Mouse (Mus musculus) cerebellum, adult 9-10 months (tissue): ENCODE results near the gene Slc2a1.

Experiments used
- DNase-seq: peaks from one replicate; pipeline ENCODE4 v3.0.0; 2022

Gene Slc2a1

DNA sequence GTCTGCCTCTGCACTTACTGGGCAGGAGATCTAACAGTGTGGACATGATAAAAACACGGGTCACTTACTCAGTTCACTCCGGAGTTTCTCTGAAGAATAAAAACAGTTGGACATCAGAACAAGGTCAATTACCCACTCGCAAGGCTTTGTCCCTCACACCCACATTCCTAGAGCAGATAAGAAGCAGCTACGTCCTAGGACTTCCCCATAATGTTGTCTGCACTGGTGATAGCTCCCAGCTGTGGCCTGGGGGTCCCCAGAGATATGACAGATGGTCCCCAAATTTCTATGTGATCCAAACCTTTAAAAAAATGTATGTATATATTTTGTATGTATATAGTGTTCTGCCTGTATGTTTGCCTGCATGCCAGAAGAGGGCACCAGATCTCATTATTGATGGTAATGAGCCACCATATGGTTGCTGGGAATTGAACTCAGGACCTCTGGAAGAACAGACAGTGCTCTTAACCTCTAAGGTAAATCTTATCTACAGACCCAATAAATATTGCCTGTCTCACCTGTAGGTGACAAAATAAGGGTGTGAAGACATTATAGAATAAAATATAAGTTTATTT lies 71.7 kb downstream of the Slc2a1 start:
- DNase-seq, result no peak

DNA sequence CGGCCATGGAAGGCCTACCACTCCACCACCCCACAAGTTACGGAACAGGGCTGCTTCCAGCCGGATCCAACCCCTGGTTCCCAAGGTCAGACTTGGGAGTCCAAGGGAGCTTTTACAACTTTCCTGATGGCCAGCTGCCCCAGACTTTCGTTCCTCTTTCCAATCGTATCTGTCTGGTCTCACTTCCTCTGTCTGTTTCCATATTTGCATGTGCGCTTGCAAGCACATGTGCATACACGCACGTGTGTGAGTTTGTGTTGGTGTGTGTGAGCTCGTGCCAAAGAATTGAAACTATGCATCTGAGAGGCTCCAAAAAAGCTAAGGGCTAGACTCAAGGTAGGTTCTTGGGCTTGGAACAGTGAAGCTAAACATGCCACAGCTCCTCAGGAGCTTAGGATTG lies 72.9 kb downstream of the Slc2a1 start:
- no peak for DNase-seq

DNA sequence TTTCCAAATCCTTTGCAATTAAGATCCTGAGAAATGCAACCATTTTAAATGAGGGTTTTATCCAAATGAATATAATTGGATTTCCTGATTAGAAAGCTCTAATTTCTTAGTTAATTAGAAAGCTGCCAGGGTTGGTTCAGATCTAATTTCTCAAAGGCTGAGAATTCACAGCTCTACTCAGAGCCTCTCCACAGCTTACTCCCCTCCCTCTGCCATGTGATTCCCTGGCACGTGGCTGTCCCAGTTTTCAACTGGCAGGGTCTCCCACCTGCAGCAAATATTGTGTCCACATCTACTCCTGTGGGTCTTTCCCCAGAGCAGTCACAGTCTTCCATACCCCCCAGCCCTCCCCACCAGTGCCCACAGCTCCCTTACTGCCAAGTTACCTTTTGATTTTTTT lies 75.0 kb downstream of the Slc2a1 start:
- DNase-seq, result no peak

DNA sequence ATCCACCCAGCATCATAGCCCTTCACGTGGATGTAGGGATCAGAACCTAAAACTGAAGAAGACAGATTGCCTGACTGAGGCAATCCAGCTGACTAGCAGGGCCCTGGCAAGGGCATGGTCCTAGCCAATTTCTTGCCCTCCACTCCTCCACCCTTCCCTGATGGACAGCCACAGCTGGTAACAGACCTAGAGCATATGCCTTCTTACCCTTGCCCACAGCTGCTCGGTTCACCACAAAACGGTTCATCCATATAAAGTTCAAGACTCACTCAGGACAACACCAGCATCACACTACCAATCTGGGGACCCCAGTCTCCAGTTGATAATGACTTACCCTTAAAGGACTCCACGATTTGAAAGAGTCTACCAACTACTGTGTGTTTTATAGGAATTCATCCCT lies 77.3 kb downstream of the Slc2a1 start:
- DNase-seq, result no peak
